Mouse (Mus musculus) forebrain, embryonic 13.5 days (tissue): ENCODE data around the gene 1600002K03Rik. TPM values are rescaled to one million over a fixed set of nuclear protein-coding genes. Genes with fewer than 3 reads are reported as not detected.

Experiments
- ATAC-seq: fragments of 200-750 bp; cut with Nextera tagmentation; 2 replicates; pipeline ENCODE4 v1.8.0; 2017
- H3K27ac ChIP-seq: fragments of 300-500 bp; sonication (generic); 2 replicates; pipeline ENCODE4 v1.5.1; 2015; ENCODE audit warnings: inconsistent platforms, mild to moderate bottlenecking, moderate library complexity
- H3K27me3 ChIP-seq: fragments of 300-500 bp; sonication (generic); 2 replicates; pipeline ENCODE4 v1.6.1; 2015; ENCODE audit warnings: mild to moderate bottlenecking, inconsistent platforms
- H3K36me3 ChIP-seq: fragments of 300-500 bp; sonication (generic); 2 replicates; pipeline ENCODE4 v1.6.1; 2015; ENCODE audit warnings: mild to moderate bottlenecking, inconsistent platforms; ENCODE audit not compliant: poor library complexity, severe bottlenecking
- H3K4me1 ChIP-seq: fragments of 300-500 bp; sonication (generic); 2 replicates; pipeline ENCODE4 v1.6.1; 2015; ENCODE audit warnings: inconsistent platforms
- H3K4me2 ChIP-seq: fragments of 300-500 bp; sonication (generic); 2 replicates; pipeline ENCODE4 v1.6.1; 2015; ENCODE audit warnings: inconsistent platforms, mild to moderate bottlenecking, moderate library complexity
- H3K4me3 ChIP-seq: fragments of 300-500 bp; sonication (generic); 2 replicates; pipeline ENCODE4 v1.5.1; 2015; ENCODE audit warnings: mild to moderate bottlenecking, inconsistent platforms
- H3K9ac ChIP-seq: fragments of 300-500 bp; sonication (generic); 2 replicates; pipeline ENCODE4 v1.6.1; 2015; ENCODE audit warnings: mild to moderate bottlenecking, inconsistent platforms
- H3K9me3 ChIP-seq: fragments of 300-500 bp; sonication (generic); replicated peaks from 2 replicates; pipeline ENCODE4 v1.6.1; 2016; ENCODE audit warnings: inconsistent platforms
- WGBS: fragments of 180-500 bp; shearing (Covaris S2); methylation state at CpG from one replicate; pipeline ENCODE4 v1.1.7; 2015; 5-methylcytosine and 5-hydroxymethylcytosine counted together
- polyA plus RNA-seq: library from polyadenylated mRNA; unstranded; fragments of >200 nt; fragmentation: Nextera tagmentation; extraction: Ambion mirVana; gene quantifications from 2 replicates; pipeline ENCODE4 v1.2.1, GENCODE M21; 2015

Gene 1600002K03Rik
- polyA plus RNA-seq: 12.2 and 12.6 TPM in 2 replicates

DNA sequence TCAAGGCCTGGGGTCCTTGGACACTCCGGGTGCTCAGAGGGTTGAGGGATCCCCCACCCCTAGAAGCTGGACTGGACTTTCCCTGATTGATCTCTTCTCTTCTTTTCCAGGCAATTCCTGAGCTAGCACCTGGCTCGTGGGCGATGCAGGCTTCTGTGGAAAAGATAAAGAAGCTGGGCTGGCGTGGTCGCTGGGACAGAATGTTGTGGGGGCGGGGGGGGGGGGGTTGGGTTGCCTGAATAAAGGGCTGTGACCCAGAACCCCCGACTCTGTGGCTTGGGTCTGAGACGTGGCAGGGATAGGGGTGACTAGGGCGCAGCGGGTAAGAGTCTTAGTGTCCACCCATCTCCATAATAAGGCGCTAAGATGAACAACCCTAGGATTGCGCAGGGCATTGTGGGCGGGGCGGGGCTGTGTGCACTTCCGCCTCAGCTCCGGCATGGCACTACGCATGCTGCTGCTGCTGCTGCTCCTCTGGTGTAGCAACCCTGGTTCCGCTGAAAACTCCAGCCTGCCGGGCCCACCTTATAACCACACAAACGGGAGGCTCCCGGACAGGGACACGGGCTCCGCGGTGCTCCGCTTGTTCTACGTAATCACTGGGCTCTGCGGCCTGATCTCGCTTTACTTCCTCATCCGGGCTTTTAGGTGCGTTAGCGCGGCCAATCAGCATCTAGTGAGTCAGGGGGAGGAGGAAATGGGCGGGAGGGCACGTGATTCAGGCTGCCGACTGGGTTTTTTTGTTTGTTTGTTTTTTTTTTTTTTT, at the start of gene 1600002K03Rik:
Gene 1600002K03Rik, plus strand, starts transcription at position 418 of the 766 bp plus-strand sequence.
- peak; percentile 81 for ATAC-seq
- peak within 1 kb of the TSS; percentile 69 for H3K4me2 ChIP-seq
- peak within 1 kb of the TSS; percentile 55 for H3K4me3 ChIP-seq
- 8% methylated on average over 35 of the region's 35 CpGs for WGBS
- H3K4me1 ChIP-seq: peaks cover 55% of the 10 kb centered on the region
- H3K9ac ChIP-seq: peak within 1 kb of the TSS; percentile 64
- no peaks in the 10 kb centered on the region for H3K27me3 ChIP-seq
- H3K27ac ChIP-seq: peak within 1 kb of the TSS; percentile 88
- peaks cover 33% of the 10 kb centered on the region for H3K36me3 ChIP-seq
- H3K9me3 ChIP-seq: no peaks in the 10 kb centered on the region

DNA sequence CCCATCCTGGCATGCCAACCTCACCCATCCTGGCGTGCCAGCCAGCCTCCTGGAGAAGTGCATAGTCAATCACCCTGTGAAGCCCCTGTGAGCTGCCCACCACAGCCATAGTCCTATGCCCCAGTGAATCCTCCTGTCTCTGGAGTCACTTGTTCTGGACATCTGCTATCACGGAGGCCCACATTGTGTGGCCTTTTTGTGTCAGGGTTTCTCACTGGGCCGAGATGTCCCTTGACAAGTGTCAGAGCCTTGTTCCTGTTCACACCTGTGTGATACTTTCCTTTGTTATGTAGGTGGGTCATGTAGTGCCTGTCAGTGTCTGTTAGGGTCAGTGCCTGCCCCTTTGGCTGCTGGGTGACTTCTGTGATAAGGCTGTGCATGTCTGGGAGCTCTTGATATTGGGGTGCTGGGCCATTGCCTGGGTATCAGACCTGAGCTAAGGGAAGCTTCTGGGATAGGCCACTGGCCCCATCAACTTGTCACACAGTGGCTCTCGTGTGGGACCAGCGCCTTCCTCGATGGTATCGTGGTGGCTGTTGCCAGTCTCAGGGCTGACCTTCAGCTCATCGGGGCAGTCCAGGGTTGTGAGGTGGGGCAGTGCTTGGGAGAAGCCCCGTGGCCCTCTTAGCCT, 48.7 kb upstream of the 1600002K03Rik start:
- Histone ChIP-seq H3K9me3 (no peaks in the 10 kb centered on the region), H3K36me3 (peaks cover 97% of the 10 kb centered on the region), H3K27ac (no peak overlapping the region), H3K4me1 (peaks cover 18% of the 10 kb centered on the region), H3K27me3 (no peaks in the 10 kb centered on the region), H3K4me2 (no peak overlapping the region), H3K9ac (no peak overlapping the region), H3K4me3 (no peak overlapping the region)
- 91% methylated on average over 9 of the region's 9 CpGs for WGBS
- no peak for ATAC-seq

- Histone ChIP-seq H3K9ac (no peak overlapping the region), H3K27me3 (no peaks in the 10 kb centered on the region), H3K27ac (no peak overlapping the region), H3K4me2 (no peak overlapping the region), H3K36me3 (peaks cover 99% of the 10 kb centered on the region), H3K9me3 (no peaks in the 10 kb centered on the region), H3K4me1 (peaks cover 17% of the 10 kb centered on the region), H3K4me3 (peak overlapping the region; percentile 2; the same call in 1 of the 2 replicates)
- no peak for ATAC-seq
- WGBS: 94% methylated on average over 8 of the region's 8 CpGs
Measured at GRCm38 (mm10) chr10:80127920-80128319, 44.8 kb upstream of the 1600002K03Rik start.

GRCm38 (mm10) chr10:80129846-80130245, 42.9 kb upstream of the 1600002K03Rik start:
- no peaks in the 10 kb centered on the region for H3K27me3 ChIP-seq
- 92% methylated on average over 9 of the region's 9 CpGs for WGBS
- no peak for ATAC-seq
- no peak overlapping the region for H3K4me2 ChIP-seq
- H3K27ac ChIP-seq: no peak overlapping the region
- H3K36me3 ChIP-seq: peaks cover 100% of the 10 kb centered on the region
- H3K4me3 ChIP-seq: no peak overlapping the region
- no peaks in the 10 kb centered on the region for H3K9me3 ChIP-seq
- no peak overlapping the region for H3K9ac ChIP-seq
- peaks cover 24% of the 10 kb centered on the region for H3K4me1 ChIP-seq

- H3K27me3 ChIP-seq: no peaks in the 10 kb centered on the region
- H3K9ac ChIP-seq: no peak overlapping the region
- WGBS: 87% methylated on average over 18 of the region's 18 CpGs
- no peak overlapping the region for H3K27ac ChIP-seq
- no peak overlapping the region for H3K4me2 ChIP-seq
- no peaks in the 10 kb centered on the region for H3K9me3 ChIP-seq
- no peak overlapping the region for H3K4me3 ChIP-seq
- H3K36me3 ChIP-seq: peaks cover 100% of the 10 kb centered on the region
- peaks cover 24% of the 10 kb centered on the region for H3K4me1 ChIP-seq
- ATAC-seq: no peak
Measured at GRCm38 (mm10) chr10:80130403-80131031, 42.2 kb upstream of the 1600002K03Rik start.

- peak overlapping the region; percentile 34 for H3K9ac ChIP-seq
- no peak overlapping the region for H3K27ac ChIP-seq
- H3K4me1 ChIP-seq: peaks cover 28% of the 10 kb centered on the region
- no peak overlapping the region; the same call in 1 of the 2 replicates for H3K4me3 ChIP-seq
- H3K36me3 ChIP-seq: peaks cover 98% of the 10 kb centered on the region
- peak overlapping the region; percentile 37 for H3K4me2 ChIP-seq
- ATAC-seq: peak; percentile 58
- WGBS: 17% methylated on average over 55 of the region's 55 CpGs
- H3K9me3 ChIP-seq: no peaks in the 10 kb centered on the region
- H3K27me3 ChIP-seq: peaks cover 4% of the 10 kb centered on the region; the same call in 1 of the 2 replicates
Measured at GRCm38 (mm10) chr10:80131316-80131951, 41.3 kb upstream of the 1600002K03Rik start.

GRCm38 (mm10) chr10:80131952-80132350, 40.8 kb upstream of the 1600002K03Rik start:
- 38% methylated on average over 27 of the region's 27 CpGs for WGBS
- Histone ChIP-seq H3K4me2 (peak overlapping the region; percentile 37), H3K27ac (no peak overlapping the region), H3K9me3 (no peaks in the 10 kb centered on the region), H3K4me3 (no peak overlapping the region), H3K4me1 (peaks cover 33% of the 10 kb centered on the region), H3K27me3 (peaks cover 9% of the 10 kb centered on the region), H3K9ac (peak overlapping the region; percentile 34; the same call in 1 of the 2 replicates), H3K36me3 (peaks cover 93% of the 10 kb centered on the region)
- no peak for ATAC-seq

- Histone ChIP-seq H3K27me3 (peaks cover 10% of the 10 kb centered on the region), H3K36me3 (peaks cover 79% of the 10 kb centered on the region), H3K4me1 (peaks cover 47% of the 10 kb centered on the region), H3K9me3 (no peaks in the 10 kb centered on the region), H3K9ac (0 out of 2 replicates have a peak overlapping the region, but pooled peaks have one; percentile 16), H3K4me3 (no peak overlapping the region), H3K27ac (no peak overlapping the region), H3K4me2 (no peak overlapping the region)
- WGBS: 68% methylated on average over 8 of the region's 8 CpGs
- ATAC-seq: no peak
Measured at GRCm38 (mm10) chr10:80133226-80133849, 39.4 kb upstream of the 1600002K03Rik start.

DNA sequence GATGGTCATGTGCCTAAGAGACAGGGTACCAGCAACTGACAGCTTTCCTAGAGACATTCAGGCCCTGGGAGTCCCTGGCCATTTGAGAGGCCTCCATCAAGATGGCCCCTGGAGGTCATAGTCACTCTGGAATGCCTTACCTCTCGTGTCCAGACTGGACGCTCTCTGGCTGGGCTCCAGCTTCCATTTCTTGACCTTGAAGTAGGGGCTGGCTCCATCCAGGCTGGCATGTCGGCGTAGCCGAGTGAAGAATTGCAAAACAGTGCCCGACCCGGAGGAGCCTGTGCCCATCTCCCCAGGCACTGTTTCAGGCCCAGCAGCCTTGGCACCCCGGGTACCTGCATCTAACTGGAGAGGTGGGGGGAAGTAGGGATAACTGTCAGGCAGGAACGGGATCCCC, 38.3 kb upstream of the 1600002K03Rik start:
- Histone ChIP-seq H3K4me2 (no peak overlapping the region), H3K27ac (no peak overlapping the region; the same call in 1 of the 2 replicates), H3K9ac (no peak overlapping the region), H3K27me3 (peaks cover 10% of the 10 kb centered on the region), H3K4me1 (peaks cover 53% of the 10 kb centered on the region), H3K4me3 (no peak overlapping the region), H3K36me3 (peaks cover 68% of the 10 kb centered on the region), H3K9me3 (no peaks in the 10 kb centered on the region)
- WGBS: 93% methylated on average over 9 of the region's 9 CpGs
- ATAC-seq: no peak

GRCm38 (mm10) chr10:80135161-80135560, 37.6 kb upstream of the 1600002K03Rik start:
- Histone ChIP-seq H3K36me3 (peaks cover 61% of the 10 kb centered on the region), H3K9me3 (no peaks in the 10 kb centered on the region), H3K4me2 (no peak overlapping the region), H3K4me1 (peaks cover 56% of the 10 kb centered on the region), H3K9ac (no peak overlapping the region), H3K4me3 (no peak overlapping the region), H3K27ac (no peak overlapping the region; the same call in 1 of the 2 replicates), H3K27me3 (peaks cover 10% of the 10 kb centered on the region)
- no peak for ATAC-seq
- WGBS: 91% methylated on average over 10 of the region's 10 CpGs

DNA sequence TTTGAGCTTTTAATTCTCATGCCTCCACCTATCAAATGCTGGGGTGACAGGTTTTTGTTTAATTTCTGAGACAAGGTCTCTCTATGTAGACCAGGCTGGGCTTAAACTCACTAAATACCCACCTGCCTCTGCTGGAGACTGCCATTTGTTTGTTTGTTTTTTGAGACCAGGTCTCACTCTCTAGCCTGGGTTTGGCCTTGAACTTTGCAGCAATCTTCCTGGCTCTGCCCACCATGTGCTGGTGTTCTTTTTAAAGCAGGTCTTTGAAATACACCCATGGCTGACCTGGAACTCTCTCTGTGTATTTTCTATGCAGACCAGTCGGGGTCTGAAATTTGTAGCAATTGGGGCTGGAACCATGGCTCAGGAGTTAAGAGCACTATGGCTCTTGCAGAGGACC, 37.1 kb upstream of the 1600002K03Rik start:
- H3K27ac ChIP-seq: no peak overlapping the region
- ATAC-seq: no peak
- no peak overlapping the region for H3K9ac ChIP-seq
- WGBS: 81% methylated on average over 1 of the region's 1 CpGs
- peaks cover 56% of the 10 kb centered on the region for H3K36me3 ChIP-seq
- H3K9me3 ChIP-seq: no peaks in the 10 kb centered on the region
- H3K27me3 ChIP-seq: peaks cover 10% of the 10 kb centered on the region
- H3K4me1 ChIP-seq: peaks cover 59% of the 10 kb centered on the region
- no peak overlapping the region for H3K4me3 ChIP-seq
- no peak overlapping the region for H3K4me2 ChIP-seq
